Mouse (Mus musculus): Measurements from ENCODE around the gene Snrpd3. TPM values are rescaled to one million over a fixed set of nuclear protein-coding genes. Genes with fewer than 3 reads are reported as not detected.

Snrpd3 gene
- polyA plus RNA-seq, 1 experiment, result 2.6 TPM

DNA sequence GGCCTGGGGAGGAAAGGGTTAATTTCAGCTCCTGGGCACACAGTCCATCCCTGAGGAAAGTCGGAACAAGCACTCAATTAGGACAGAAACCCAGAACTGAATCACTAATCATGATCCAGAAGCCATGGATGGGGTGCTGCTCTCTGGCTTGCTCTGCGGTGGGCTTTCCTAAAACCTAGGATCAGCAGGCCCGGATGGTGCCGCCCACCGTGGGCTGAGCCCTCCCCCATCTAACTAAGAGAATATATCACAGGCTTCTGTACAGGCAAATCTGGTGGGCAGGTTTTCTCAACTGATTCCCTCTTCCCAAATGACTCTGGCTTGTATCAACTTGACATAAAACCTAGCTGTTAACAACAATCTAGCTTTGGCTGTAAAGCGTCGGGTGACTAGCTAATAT, 30.6 kb downstream of the Snrpd3 start:
- H3K36me3 ChIP-seq (ENCODE audit: control insufficient read depth), result no peaks in the 10 kb centered on the region

DNA sequence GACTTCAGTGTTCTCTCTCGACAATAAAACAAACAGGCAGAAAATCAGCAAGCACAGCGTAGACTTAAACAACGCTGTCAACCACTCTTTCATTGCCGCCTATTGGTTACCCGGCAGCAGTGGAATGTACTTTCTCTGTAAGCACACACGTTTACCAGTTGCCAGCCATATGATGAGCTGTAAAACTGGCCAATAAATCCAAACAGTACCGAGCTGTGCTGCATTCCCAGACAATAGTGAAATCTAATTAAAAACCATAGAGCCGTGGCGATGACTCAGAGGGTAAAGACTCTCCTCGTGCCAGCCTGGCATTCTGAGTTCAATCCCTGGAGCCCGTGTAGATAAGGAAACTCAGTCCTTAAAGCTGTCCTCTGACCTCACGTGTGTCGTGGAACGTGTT, 31.1 kb downstream of the Snrpd3 start:
- H3K36me3 ChIP-seq (ENCODE audit: control insufficient read depth), result no peaks in the 10 kb centered on the region
- TF ChIP-seq GATA1 (IDR thresholded peaks at IDR 0.05; ENCODE audit: low read length) (no peak), TAL1 (IDR thresholded peaks at IDR 0.05; ENCODE audit: low read length) (no peak)
- H3K9me3 ChIP-seq (ENCODE audit: control insufficient read depth, low read length), result no peaks in the 10 kb centered on the region
- H3K27me3 ChIP-seq (ENCODE audit: control insufficient read depth), result no peaks in the 10 kb centered on the region
- H3K4me1 ChIP-seq (ENCODE audit: control insufficient read depth), result no peaks in the 10 kb centered on the region; the same call in 1 of the 2 replicates
- H3K4me3 ChIP-seq (replicated peaks), result no peak overlapping the region

More for the DNA sequence above, 30.6 kb downstream of the Snrpd3 start:
- no peaks in the 10 kb centered on the region; the same call in 1 of the 2 replicates for H3K4me1 ChIP-seq (ENCODE audit: control insufficient read depth)
- H3K9me3 ChIP-seq (ENCODE audit: control insufficient read depth, low read length), result no peaks in the 10 kb centered on the region
- no peak overlapping the region for H3K4me3 ChIP-seq (replicated peaks)
- no peaks in the 10 kb centered on the region for H3K27me3 ChIP-seq (ENCODE audit: control insufficient read depth)
- no peak for TF ChIP-seq TAL1 (IDR thresholded peaks at IDR 0.05; ENCODE audit: low read length)
- no peak for TF ChIP-seq GATA1 (IDR thresholded peaks at IDR 0.05; ENCODE audit: low read length)

DNA sequence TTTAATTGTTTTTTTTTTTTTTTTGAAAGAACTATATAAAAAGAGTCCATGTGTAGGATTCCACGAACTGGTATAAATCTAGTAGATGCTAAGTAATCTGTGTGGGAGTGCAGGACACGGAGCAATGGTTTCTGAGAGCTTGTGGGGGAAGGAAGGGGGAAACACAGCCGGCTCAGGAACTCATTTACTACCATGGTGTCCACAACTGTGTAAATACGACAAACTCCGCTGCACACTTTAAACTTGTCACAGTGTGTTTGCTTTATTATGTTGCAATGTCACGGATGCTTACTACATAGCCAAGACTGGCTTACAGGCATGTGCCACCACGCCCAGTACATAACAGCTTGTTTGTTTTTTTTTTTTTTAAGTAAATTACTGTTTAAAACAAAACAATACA, 32.5 kb downstream of the Snrpd3 start:
- Histone ChIP-seq H3K4me1 (ENCODE audit: control insufficient read depth) (peaks cover 5% of the 10 kb centered on the region), H3K9me3 (ENCODE audit: control insufficient read depth, low read length) (no peaks in the 10 kb centered on the region), H3K4me3 (replicated peaks) (no peak overlapping the region), H3K27me3 (ENCODE audit: control insufficient read depth) (no peaks in the 10 kb centered on the region), H3K36me3 (ENCODE audit: control insufficient read depth) (no peaks in the 10 kb centered on the region)
- TF ChIP-seq GATA1 (IDR thresholded peaks at IDR 0.05; ENCODE audit: low read length) (no peak), TAL1 (IDR thresholded peaks at IDR 0.05; ENCODE audit: low read length) (no peak)

DNA sequence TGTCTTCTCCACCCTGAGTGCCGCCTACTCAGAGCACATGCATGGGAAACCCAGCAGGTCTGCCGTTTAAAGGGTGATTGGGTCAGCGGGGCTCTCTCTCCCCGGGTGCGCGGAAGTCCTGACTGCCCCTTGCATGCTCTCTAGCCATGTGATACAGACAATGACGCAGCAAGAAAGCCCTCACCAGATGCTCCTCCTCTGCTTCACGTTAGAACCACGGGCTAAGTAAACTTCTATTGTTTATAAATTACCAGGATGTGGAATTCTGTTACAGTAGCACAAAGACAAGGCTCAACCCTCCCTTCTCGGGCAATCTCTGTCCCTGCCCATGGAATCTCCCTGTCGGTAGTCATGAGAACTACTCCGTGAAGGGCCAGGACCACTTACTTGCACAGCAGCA, 33.8 kb downstream of the Snrpd3 start:
- TF ChIP-seq GATA1 (IDR thresholded peaks at IDR 0.05; ENCODE audit: low read length) (no peak), TAL1 (IDR thresholded peaks at IDR 0.05; ENCODE audit: low read length) (no peak)
- peaks cover 5% of the 10 kb centered on the region for H3K4me1 ChIP-seq (ENCODE audit: control insufficient read depth)
- no peak overlapping the region for H3K4me3 ChIP-seq (replicated peaks)
- no peaks in the 10 kb centered on the region for H3K36me3 ChIP-seq (ENCODE audit: control insufficient read depth)
- H3K27me3 ChIP-seq (ENCODE audit: control insufficient read depth), result no peaks in the 10 kb centered on the region
- no peaks in the 10 kb centered on the region for H3K9me3 ChIP-seq (ENCODE audit: control insufficient read depth, low read length)

DNA sequence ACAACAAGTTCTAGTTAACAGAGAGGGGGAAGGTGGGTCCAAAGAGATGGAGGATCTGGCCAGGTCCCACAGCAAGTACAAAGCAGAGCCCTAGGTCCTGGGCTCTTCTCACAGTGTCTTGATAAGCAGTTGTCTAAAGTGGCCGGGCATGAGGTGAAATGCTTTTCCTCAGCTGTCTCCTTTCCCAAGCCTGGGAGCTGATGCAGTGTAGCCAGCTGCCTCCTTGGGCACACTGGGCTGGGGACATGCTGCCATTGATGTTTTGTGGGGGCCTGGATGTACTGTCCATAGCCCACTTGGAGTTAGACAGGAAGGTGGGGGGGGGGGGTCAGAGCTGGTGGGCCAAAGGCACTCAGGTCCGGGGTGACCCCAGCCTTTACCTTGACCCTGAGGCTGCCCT, 34.8 kb downstream of the Snrpd3 start:
- Histone ChIP-seq H3K4me1 (ENCODE audit: control insufficient read depth) (peaks cover 5% of the 10 kb centered on the region), H3K27me3 (ENCODE audit: control insufficient read depth) (no peaks in the 10 kb centered on the region), H3K9me3 (ENCODE audit: control insufficient read depth, low read length) (no peaks in the 10 kb centered on the region), H3K36me3 (ENCODE audit: control insufficient read depth) (no peaks in the 10 kb centered on the region), H3K4me3 (replicated peaks) (no peak overlapping the region)
- no peak for TF ChIP-seq TAL1 (IDR thresholded peaks at IDR 0.05; ENCODE audit: low read length)
- no peak for TF ChIP-seq GATA1 (IDR thresholded peaks at IDR 0.05; ENCODE audit: low read length)

DNA sequence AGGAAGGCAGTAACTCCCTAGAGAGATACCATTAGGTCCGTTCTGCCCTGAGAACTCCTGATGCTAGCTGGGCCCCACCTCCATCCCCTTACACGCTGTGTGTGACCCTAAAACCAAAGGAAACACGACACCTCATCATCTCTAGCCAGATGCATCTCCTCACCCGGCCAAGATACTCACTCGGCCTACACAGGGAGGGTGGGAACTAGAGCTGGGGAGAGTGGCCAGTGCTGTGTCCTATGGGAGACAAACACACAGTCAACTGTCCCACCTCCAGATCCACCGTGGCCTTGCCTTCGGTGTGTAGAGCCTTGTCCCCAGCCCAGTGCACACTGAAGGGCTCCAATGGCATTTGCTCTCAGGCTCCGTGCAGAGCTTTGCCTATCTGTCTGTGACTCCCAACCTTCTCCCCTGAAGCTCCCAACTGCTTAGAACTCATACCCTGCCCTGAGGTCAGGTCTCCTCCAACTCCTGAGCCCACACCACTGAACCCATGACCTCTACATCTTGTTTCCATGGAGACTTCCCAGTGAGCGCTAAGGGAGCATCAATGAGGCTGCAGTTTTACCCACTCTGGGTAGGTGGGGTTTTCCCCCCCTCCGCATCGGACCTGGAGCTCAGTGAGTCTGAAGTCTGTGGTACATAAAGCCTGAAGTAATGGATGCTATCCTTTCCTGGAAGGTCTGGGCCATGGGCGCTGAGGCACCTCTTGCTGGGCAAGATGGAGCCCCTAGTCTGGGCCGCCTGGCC, 35.5 kb downstream of the Snrpd3 start:
- no peak for TF ChIP-seq TAL1 (IDR thresholded peaks at IDR 0.05; ENCODE audit: low read length)

DNA sequence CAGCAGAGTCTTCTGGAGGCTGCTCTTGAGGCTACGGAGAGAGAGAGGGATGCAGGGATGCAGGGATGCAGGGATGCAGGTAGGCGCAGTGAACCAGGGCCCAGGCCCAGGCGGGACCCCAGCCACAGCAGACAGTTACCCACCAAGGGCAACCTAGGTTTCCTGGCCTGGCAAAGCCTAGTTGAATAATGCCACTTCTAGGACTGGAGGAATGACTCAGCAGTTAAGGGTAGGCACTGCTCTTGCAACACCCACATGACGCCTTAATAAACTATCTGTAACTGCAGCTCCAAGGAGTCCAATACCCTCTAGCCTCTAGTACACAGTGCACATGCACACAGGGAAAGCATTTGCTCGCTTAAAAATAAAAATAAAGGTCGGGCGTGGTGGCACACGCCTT, 36.7 kb downstream of the Snrpd3 start:
- peaks cover 17% of the 10 kb centered on the region for H3K27me3 ChIP-seq (ENCODE audit: control insufficient read depth)
- TF ChIP-seq TAL1 (IDR thresholded peaks at IDR 0.05; ENCODE audit: low read length) (no peak), GATA1 (IDR thresholded peaks at IDR 0.05; ENCODE audit: low read length) (no peak)
- H3K36me3 ChIP-seq (ENCODE audit: control insufficient read depth), result no peaks in the 10 kb centered on the region
- H3K4me3 ChIP-seq (replicated peaks), result no peak overlapping the region
- H3K9me3 ChIP-seq (ENCODE audit: control insufficient read depth, low read length), result no peaks in the 10 kb centered on the region
- H3K4me1 ChIP-seq (ENCODE audit: control insufficient read depth), result peaks cover 5% of the 10 kb centered on the region

More for the DNA sequence above, 35.5 kb downstream of the Snrpd3 start:
- H3K27me3 ChIP-seq (ENCODE audit: control insufficient read depth), result peaks cover 4% of the 10 kb centered on the region
- H3K9me3 ChIP-seq (ENCODE audit: control insufficient read depth, low read length), result no peaks in the 10 kb centered on the region
- no peaks in the 10 kb centered on the region for H3K36me3 ChIP-seq (ENCODE audit: control insufficient read depth)
- peaks cover 5% of the 10 kb centered on the region for H3K4me1 ChIP-seq (ENCODE audit: control insufficient read depth)
- H3K4me3 ChIP-seq (replicated peaks), result no peak overlapping the region

DNA sequence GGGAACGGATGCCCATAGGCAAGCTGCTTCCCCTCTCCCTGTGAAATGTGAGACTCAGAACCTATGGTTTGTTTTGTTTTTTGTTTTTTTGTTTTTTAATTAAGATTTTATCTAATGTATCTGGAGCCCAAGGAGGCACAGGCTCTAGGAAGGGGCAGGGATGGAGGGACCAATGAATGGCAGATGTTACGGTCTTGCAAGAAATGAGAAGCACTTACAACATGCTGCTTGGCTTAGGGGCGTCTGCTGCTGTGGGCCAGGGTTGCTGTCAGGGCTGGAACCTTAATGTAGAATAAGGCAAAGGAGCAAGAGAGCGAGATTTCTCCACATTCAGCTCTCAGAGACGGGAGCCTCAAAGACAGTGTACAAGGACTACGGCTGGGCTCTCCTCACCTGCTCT, 38.2 kb downstream of the Snrpd3 start:
- Histone ChIP-seq H3K36me3 (ENCODE audit: control insufficient read depth) (no peaks in the 10 kb centered on the region), H3K4me1 (ENCODE audit: control insufficient read depth) (peaks cover 5% of the 10 kb centered on the region), H3K27me3 (ENCODE audit: control insufficient read depth) (peaks cover 31% of the 10 kb centered on the region), H3K9me3 (ENCODE audit: control insufficient read depth, low read length) (no peaks in the 10 kb centered on the region), H3K4me3 (replicated peaks) (no peak overlapping the region)
- TF ChIP-seq GATA1 (IDR thresholded peaks at IDR 0.05; ENCODE audit: low read length) (no peak), TAL1 (IDR thresholded peaks at IDR 0.05; ENCODE audit: low read length) (no peak)

DNA sequence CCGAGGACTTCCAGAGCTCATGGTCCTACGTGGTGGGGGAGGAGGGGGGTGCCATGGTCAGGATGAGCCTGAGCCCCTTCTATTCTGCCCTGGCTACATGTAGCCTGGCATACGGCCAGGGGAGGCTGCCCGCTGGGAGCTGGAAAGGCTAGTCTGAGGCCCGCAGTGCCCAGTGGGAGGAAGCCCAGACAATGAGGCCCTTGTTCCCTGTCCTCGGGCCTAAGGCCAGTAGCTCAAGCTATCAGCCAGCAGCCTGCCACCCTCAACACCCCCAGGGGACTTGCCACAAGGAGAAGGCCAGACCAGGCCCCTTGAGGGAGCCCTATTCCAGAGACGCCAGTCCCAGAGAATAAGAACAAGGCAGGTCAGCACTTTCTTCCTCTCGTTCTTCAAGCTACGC, 38.7 kb downstream of the Snrpd3 start:
- Histone ChIP-seq H3K4me3 (replicated peaks) (no peak overlapping the region), H3K36me3 (ENCODE audit: control insufficient read depth) (no peaks in the 10 kb centered on the region), H3K4me1 (ENCODE audit: control insufficient read depth) (peaks cover 5% of the 10 kb centered on the region), H3K9me3 (ENCODE audit: control insufficient read depth, low read length) (no peaks in the 10 kb centered on the region), H3K27me3 (ENCODE audit: control insufficient read depth) (peaks cover 36% of the 10 kb centered on the region)
- TF ChIP-seq GATA1 (IDR thresholded peaks at IDR 0.05; ENCODE audit: low read length) (no peak), TAL1 (IDR thresholded peaks at IDR 0.05; ENCODE audit: low read length) (no peak)

DNA sequence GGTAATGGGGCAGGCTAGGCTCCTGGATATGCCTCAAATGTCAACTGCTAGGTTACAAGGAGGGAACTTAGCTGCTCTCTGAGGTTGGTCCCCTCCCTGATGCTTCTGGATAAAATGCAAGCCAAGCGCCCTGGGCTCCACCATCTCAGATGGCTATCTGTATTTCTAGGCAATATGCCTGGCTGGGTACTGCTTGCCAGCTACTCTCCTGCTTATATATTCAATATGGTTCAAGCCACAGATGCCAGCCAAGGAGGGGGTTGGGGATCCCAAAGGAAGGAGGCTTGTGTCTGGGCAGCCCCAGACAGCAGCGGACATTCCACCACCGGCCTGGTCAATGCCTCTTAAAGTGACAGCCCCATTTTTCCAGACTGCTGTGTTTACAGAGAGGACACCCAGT, 41.2 kb downstream of the Snrpd3 start:
- Histone ChIP-seq H3K27me3 (ENCODE audit: control insufficient read depth) (peaks cover 58% of the 10 kb centered on the region), H3K9me3 (ENCODE audit: control insufficient read depth, low read length) (no peaks in the 10 kb centered on the region), H3K4me1 (ENCODE audit: control insufficient read depth) (peaks cover 5% of the 10 kb centered on the region), H3K36me3 (ENCODE audit: control insufficient read depth) (no peaks in the 10 kb centered on the region), H3K4me3 (replicated peaks) (no peak overlapping the region)
- TF ChIP-seq GATA1 (IDR thresholded peaks at IDR 0.05; ENCODE audit: low read length), result no peak
- TF ChIP-seq TAL1 (IDR thresholded peaks at IDR 0.05; ENCODE audit: low read length), result no peak

Data from erythroblast, embryonic 14.5 days (primary cell).